Mouse (Mus musculus): ENCODE data around the gene Klhl3.

The Klhl3 gene

DNA sequence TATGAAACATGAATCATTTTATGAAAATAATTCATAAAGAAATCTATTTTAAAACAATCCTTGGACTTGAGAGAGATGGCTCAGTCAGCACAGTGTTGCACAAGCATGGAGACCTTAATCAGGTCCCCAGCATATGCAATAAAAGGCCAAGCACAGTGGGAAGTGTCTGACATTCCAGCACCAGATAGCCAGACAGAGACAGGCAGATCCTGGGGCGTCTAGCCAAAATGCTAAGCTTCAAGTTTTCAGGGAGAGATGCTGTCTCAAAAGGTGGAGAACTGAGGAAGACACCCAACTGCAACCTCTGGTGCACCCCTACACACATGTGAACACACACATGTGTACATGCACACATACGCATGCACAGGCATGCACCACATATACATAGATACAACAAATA is 153.1 kb downstream of the Klhl3 start:
- no peak for DNase-seq (ENCODE audit: low spot score)

DNA sequence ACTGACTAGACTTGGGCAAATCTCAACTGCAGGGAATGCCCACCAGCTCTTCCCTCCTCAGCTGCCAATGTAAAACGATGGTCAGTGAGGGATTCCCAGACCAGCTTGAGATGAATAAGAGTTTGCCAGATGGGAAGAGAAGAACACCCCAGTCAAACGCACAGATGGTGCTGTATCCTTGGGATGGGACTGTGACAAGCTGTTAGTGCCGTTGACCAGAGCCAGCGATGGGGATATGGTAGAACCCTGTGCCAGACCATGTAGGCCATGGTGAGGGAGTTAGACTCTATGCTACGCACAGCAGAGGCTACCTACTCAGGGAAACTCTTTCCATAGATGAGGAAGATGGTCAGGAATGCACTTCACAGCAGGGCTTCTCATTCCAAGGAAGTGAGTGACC is 153.6 kb downstream of the Klhl3 start:
- no peak for DNase-seq (ENCODE audit: low spot score)
